Mouse (Mus musculus) bone marrow macrophage, adult 2 months (primary cell): ENCODE results near the gene Tmem203.

Experiments used
- CTCF ChIP-seq: IDR thresholded peaks from 2 replicates; pipeline ENCODE4 v1.5.1; 2012; ENCODE audit warnings: low read depth, mild to moderate bottlenecking, low read length, moderate library complexity
- POLR2A ChIP-seq: IDR thresholded peaks from 2 replicates; pipeline ENCODE4 v1.6.1; 2012; ENCODE audit warnings: mild to moderate bottlenecking, low read depth, low read length, borderline replicate concordance

DNA sequence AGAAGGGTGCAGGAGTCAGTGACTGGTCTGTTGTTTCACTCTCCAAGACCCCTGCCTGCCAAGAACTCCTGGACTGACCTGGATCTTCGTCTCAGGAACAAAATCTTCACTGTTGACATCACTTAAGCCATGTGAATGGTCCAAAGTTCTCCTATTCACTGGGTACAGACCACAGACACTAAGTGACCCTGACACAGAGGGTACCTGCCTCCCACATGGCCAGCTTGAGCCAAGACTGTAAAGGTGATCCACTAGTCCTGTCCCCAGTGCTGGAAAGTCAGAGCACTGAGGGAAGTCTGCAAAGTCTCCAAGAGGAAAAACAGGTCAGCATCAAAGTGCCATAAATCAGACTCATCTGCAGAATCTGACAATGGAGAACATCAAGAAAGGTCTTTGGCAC lies 47.6 kb upstream of the Tmem203 start:
- no peak for TF ChIP-seq CTCF
- TF ChIP-seq POLR2A = no peak
